In the genomic region with DNA sequence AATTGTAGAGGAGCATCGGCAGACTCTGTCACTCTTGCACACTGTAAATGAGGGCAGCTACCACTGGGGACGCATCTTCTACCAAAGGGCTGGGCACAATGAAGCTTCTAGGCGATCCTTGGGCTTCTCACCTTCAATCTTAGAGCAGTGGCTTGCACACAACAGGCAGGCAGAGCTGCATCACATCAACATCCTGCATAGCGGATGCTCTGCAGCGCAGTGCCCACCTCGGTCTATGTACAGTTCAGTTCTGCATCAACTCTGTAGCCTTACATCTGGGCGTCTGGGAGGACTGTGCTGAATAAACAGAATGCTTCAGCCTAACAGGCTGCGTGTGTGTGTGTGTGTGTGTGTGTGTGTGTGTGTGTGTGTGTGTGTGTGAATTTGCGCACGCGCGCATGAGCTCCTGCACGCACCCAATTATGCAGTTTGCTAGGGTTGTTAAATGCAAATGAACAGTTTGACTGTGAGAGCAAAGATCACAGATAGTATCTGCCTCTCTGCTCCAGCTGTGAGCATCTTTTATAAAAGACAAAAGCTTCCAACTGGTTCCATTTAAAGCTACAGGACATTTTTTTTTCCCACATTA, we compare ENCODE assay signal across 9 mouse cellular contexts.
DNase-seq lines count a peak whose midpoint lies in the region; ATAC-seq lines count a peak whose summit lies in the region.
"Had no signal": no experiment of that assay in that cellular context is flagged by ENCODE, and none has a peak within 500 bp of the region (broad histone marks: within the 10 kb centered on the region; RNA-seq: fewer than 3 reads in every experiment).

No protein-coding gene starts in this region.

- peak overlapping the region; percentile 16; the same call in 1 of the 2 replicates for H3K4me2 ChIP-seq in embryonic facial prominence, embryonic 12.5 days (replicated peaks)
- no peak overlapping the region for H3K4me2 ChIP-seq in intestine, embryonic 16.5 days (ENCODE audit: low read depth, low read length)

- H3K9me3 ChIP-seq in embryonic facial prominence, embryonic 12.5 days: no peaks in the 10 kb centered on the region
- no peaks in the 10 kb centered on the region for H3K9me3 ChIP-seq in intestine, embryonic 16.5 days (ENCODE audit: control insufficient read depth, low read length)

- no peaks in the 10 kb centered on the region for H3K27me3 ChIP-seq in embryonic facial prominence, embryonic 12.5 days
- H3K27me3 ChIP-seq in intestine, embryonic 16.5 days (replicated peaks; ENCODE audit: control insufficient read depth, insufficient read depth, low read length): no peaks in the 10 kb centered on the region
- H3K27me3 ChIP-seq: Patski had no signal

- H3K36me3 ChIP-seq in embryonic facial prominence, embryonic 12.5 days: no peaks in the 10 kb centered on the region
- no peaks in the 10 kb centered on the region for H3K36me3 ChIP-seq in intestine, embryonic 16.5 days (ENCODE audit: control insufficient read depth, insufficient read depth, low read length)

- no peak overlapping the region for H3K9ac ChIP-seq in embryonic facial prominence, embryonic 12.5 days
- H3K9ac ChIP-seq in intestine, embryonic 16.5 days (ENCODE audit: low read depth, low read length): no peak overlapping the region

- ATAC-seq in embryonic facial prominence, embryonic 12.5 days (ENCODE audit: insufficient number of reproducible peaks, insufficient read depth, low FRiP score, low TSS enrichment): no peak
- ATAC-seq in intestine, embryonic 16.5 days: peak; percentile 56; the same call in 1 of the 2 replicates
- ATAC-seq in monocyte, adult 5-6 weeks (replicated peaks; ENCODE audit: insufficient number of reproducible peaks, low FRiP score, low TSS enrichment, poor library complexity, severe bottlenecking): no peak
- ATAC-seq: Patski had no signal

- 29% methylated on average over 13 of the region's 13 CpGs for WGBS in embryonic facial prominence, embryonic 12.5 days
- 36% methylated on average over 13 of the region's 13 CpGs for WGBS in intestine, embryonic 16.5 days

- H3K4me3 ChIP-seq in embryonic facial prominence, embryonic 12.5 days: 0 out of 2 replicates have a peak overlapping the region, but pooled peaks have one; percentile 6
- no peak overlapping the region for H3K4me3 ChIP-seq in intestine, embryonic 16.5 days (ENCODE audit: low read length)

- H3K4me1 ChIP-seq in embryonic facial prominence, embryonic 12.5 days: peaks cover 4% of the 10 kb centered on the region; the same call in 1 of the 2 replicates
- H3K4me1 ChIP-seq in intestine, embryonic 16.5 days (ENCODE audit: control insufficient read depth, insufficient read depth, low read length): peaks cover 3% of the 10 kb centered on the region; the same call in 1 of the 2 replicates

- no peak overlapping the region for H3K27ac ChIP-seq in embryonic facial prominence, embryonic 12.5 days
- H3K27ac ChIP-seq in intestine, embryonic 16.5 days (ENCODE audit: low read length): no peak overlapping the region

- intact Hi-C loops in left cerebral cortex, postnatal 10 days (cut with DNase I): loop anchor here (1.0 kb wide), 1 partner anchor 13 kb away; no protein-coding TSS in a partner anchor

- DNase-seq in testis, postnatal 10 days (ENCODE audit: low spot score): peak; percentile 43
- no peak for DNase-seq in testis, postnatal 14 days (ENCODE audit: low spot score)
- peak; percentile 44 to 54 for DNase-seq in left cerebral cortex, postnatal 10 days (ENCODE audit: extremely low spot score in 1 of 2, low spot score in 2 of 2)
- DNase-seq in right cerebral cortex, adult 18-20 months: peak; percentile 55
- no peak for DNase-seq in adrenal gland, postnatal 25 days

Comparison
In these comparisons a context has a peak if more than half of its experiments do, and no peak if none do; other contexts are left out.
1. DNase-seq: peak in testis, postnatal 10 days (single experiment), left cerebral cortex, postnatal 10 days (2 of 2) and right cerebral cortex, adult 18-20 months (single experiment); none in testis, postnatal 14 days (single experiment) and adrenal gland, postnatal 25 days (single experiment).